Mouse (Mus musculus): ENCODE measurements around the gene Pate4. TPM values are rescaled to one million over a fixed set of nuclear protein-coding genes. Genes with fewer than 3 reads are reported as not detected.

The Pate4 gene
- total RNA-seq, 2 experiments from 2014 or later = not detected

Other genes starting within 250 kb of the Pate4 start
- 10 to 100 TPM in 1 of 2 experiments, 1 to 10 TPM in 1; 9.5 to 15.8 TPM for gene Cdon, start 190.8 kb downstream of the Pate4 start, total RNA-seq (2021)
- not detected for gene Gm1113, start 93.7 kb downstream of the Pate4 start, total RNA-seq (2021)
- gene Ddx25, start 53.4 kb downstream of the Pate4 start, total RNA-seq (2021) = 10 to 100 TPM; 14.1 to 14.9 TPM
- gene Pus3, start 53.3 kb downstream of the Pate4 start, total RNA-seq (2021) = 10 to 100 TPM; 11.3 to 12.0 TPM
- gene Pate2, start 41.7 kb downstream of the Pate4 start, total RNA-seq (2021) = 1 to 10 TPM in 1 of 2 experiments, under 1 TPM in 1; 0.62 to 1.5 TPM
- 10 to 100 TPM; 12.9 to 13.1 TPM for gene Hyls1, start 41.5 kb downstream of the Pate4 start, total RNA-seq (2021)
- not detected for gene Pate3, start 36.3 kb upstream of the Pate4 start, total RNA-seq (2021)
- not detected for gene Pate1, start 75.4 kb upstream of the Pate4 start, total RNA-seq (2021)
- not detected for gene Gm17677, start 129.1 kb upstream of the Pate4 start, total RNA-seq (2021)
- gene Gm17727, start 166.2 kb upstream of the Pate4 start, total RNA-seq (2021) = not detected
- gene Gm27235, start 178.2 kb upstream of the Pate4 start, total RNA-seq (2021) = not detected
- not detected for gene D730048I06Rik, start 178.2 kb upstream of the Pate4 start, total RNA-seq (2021)
- gene 9230110F15Rik, start 232.2 kb upstream of the Pate4 start, total RNA-seq (2021) = not detected

Measured in layer of hippocampus, postnatal 25 days (tissue).